12 mouse cellular contexts compared by ENCODE assay signal in the genomic region with DNA sequence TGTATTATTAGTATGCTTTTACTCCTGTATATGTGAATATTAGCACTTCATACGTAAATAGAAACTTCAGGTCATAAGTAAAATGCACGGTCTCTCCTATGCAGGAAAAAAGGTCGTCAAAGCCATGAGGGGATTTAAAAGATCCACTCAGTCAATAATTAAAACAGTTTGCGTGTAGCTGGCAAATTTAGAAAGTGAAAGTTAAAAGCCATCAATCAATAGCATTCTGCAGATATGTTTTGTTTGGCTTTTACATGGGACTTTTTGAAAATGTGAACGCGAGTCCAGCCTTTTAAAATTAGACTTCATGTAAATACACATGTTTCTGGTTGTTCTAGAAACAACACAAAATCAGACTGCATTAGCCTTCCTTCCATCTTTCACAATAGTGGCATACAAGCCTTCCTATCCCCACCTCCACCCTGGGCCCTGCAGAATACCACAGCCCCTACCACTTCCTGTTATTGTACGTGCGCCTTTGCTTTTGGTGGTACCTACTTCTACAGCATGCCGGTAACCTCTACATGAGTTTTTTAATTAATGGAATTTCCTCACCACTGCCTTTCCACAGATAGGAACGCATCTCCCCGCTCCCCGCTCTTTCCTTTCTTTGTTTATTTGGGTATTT. TPM values are rescaled to one million over a fixed set of nuclear protein-coding genes. Genes with fewer than 3 reads are reported as not detected.
A peak's percentile ranks its signal among the peaks of the same experiment; 100 is the strongest.
DNase-seq lines count a peak whose midpoint lies in the region; ATAC-seq and TF ChIP-seq lines count a peak whose summit lies in the region.
"Had no signal": no experiment of that assay in that cellular context is flagged by ENCODE, and none has a peak within 500 bp of the region (broad histone marks: within the 10 kb centered on the region; RNA-seq: fewer than 3 reads in every experiment).

No protein-coding gene starts in this region.

- H3K27ac ChIP-seq in liver, postnatal 0 days (ENCODE audit: low read depth) = peak overlapping the region; percentile 39
- H3K27ac ChIP-seq in intestine, embryonic 16.5 days (ENCODE audit: low read length) = no peak overlapping the region
- H3K27ac ChIP-seq: kidney, embryonic 15.5 days; limb, embryonic 13.5 days; neural tube, embryonic 12.5 days had no signal

- DNase-seq in kidney, adult 9 months = peak; percentile 30
- no peak for DNase-seq in kidney, postnatal 36 days
- no peak for DNase-seq in liver, postnatal 0 days
- peak; percentile 93 for DNase-seq in naive thymus-derived CD4-positive, alpha-beta T cell, adult 2 months (ENCODE audit: low read depth)
- DNase-seq in thymus, postnatal 4 days = peak; percentile 75
- DNase-seq in adipocyte (ENCODE audit: low spot score) = no peak
- DNase-seq in adrenal gland, postnatal 10 days = no peak
- DNase-seq: cerebellum, adult 2 months had no signal

- no peak for TF ChIP-seq CTCF in liver, postnatal 0 days (IDR thresholded peaks at IDR 0.05; ENCODE audit: low read depth)

- peak overlapping the region; percentile 58 for H3K4me2 ChIP-seq in liver, postnatal 0 days (ENCODE audit: low read depth, low read length)
- no peak overlapping the region for H3K4me2 ChIP-seq in intestine, embryonic 16.5 days (ENCODE audit: low read depth, low read length)
- H3K4me2 ChIP-seq: kidney, embryonic 15.5 days; limb, embryonic 13.5 days; neural tube, embryonic 12.5 days had no signal

- ATAC-seq in liver, postnatal 0 days = 0 out of 2 replicates have a peak, but pooled peaks have one; percentile 41
- no peak for ATAC-seq in intestine, embryonic 16.5 days

- no peaks in the 10 kb centered on the region for H3K36me3 ChIP-seq in liver, postnatal 0 days (replicated peaks; ENCODE audit: insufficient read depth, low read length)
- no peaks in the 10 kb centered on the region for H3K36me3 ChIP-seq in intestine, embryonic 16.5 days (ENCODE audit: control insufficient read depth, insufficient read depth, low read length)
- H3K36me3 ChIP-seq: kidney, embryonic 15.5 days; limb, embryonic 13.5 days; neural tube, embryonic 12.5 days had no signal

- H3K9ac ChIP-seq in liver, postnatal 0 days (replicated peaks) = no peak overlapping the region
- H3K9ac ChIP-seq in intestine, embryonic 16.5 days (ENCODE audit: low read depth, low read length) = no peak overlapping the region
- H3K9ac ChIP-seq: kidney, embryonic 15.5 days; limb, embryonic 13.5 days; neural tube, embryonic 12.5 days had no signal

- no peaks in the 10 kb centered on the region for H3K9me3 ChIP-seq in liver, postnatal 0 days (ENCODE audit: low read length)
- H3K9me3 ChIP-seq in intestine, embryonic 16.5 days (ENCODE audit: control insufficient read depth, low read length) = no peaks in the 10 kb centered on the region
- H3K9me3 ChIP-seq: kidney, embryonic 15.5 days; limb, embryonic 13.5 days; neural tube, embryonic 12.5 days had no signal

- H3K4me3 ChIP-seq in liver, postnatal 0 days (ENCODE audit: low read depth, low read length) = peak overlapping the region; percentile 8; the same call in 1 of the 2 replicates
- no peak overlapping the region for H3K4me3 ChIP-seq in intestine, embryonic 16.5 days (ENCODE audit: low read length)
- H3K4me3 ChIP-seq: kidney, embryonic 15.5 days; limb, embryonic 13.5 days; neural tube, embryonic 12.5 days had no signal

- no peaks in the 10 kb centered on the region for H3K27me3 ChIP-seq in liver, postnatal 0 days (ENCODE audit: insufficient read depth, low read length)
- H3K27me3 ChIP-seq in intestine, embryonic 16.5 days (replicated peaks; ENCODE audit: control insufficient read depth, insufficient read depth, low read length) = no peaks in the 10 kb centered on the region
- H3K27me3 ChIP-seq: kidney, embryonic 15.5 days; limb, embryonic 13.5 days; neural tube, embryonic 12.5 days had no signal

- no peak for TF ChIP-seq EP300 in liver, postnatal 0 days (IDR thresholded peaks at IDR 0.05; ENCODE audit: low read depth)

- H3K4me1 ChIP-seq in liver, postnatal 0 days (ENCODE audit: insufficient read depth) = peaks cover 6% of the 10 kb centered on the region
- H3K4me1 ChIP-seq in intestine, embryonic 16.5 days (ENCODE audit: control insufficient read depth, insufficient read depth, low read length) = no peaks in the 10 kb centered on the region
- H3K4me1 ChIP-seq: kidney, embryonic 15.5 days; limb, embryonic 13.5 days; neural tube, embryonic 12.5 days had no signal

- 32% methylated on average over 12 of the region's 12 CpGs for WGBS in liver, postnatal 0 days (ENCODE audit: insufficient replicate concordance)
- 71% methylated on average over 12 of the region's 12 CpGs for WGBS in intestine, embryonic 16.5 days

RNA-seq across cellular contexts. Expression of gene Dyrk2, which starts 12.4 kb away (rescaled TPM):
- 5.7 and 7.3 TPM in 2 replicates for polyA plus RNA-seq in liver, postnatal 0 days (2015; fragmentation: Nextera tagmentation; extraction: Ambion mirVana)
- total RNA-seq in adrenal gland, postnatal 10 days (2021) = 10 to 100 TPM; 46.1 to 48.6 TPM
- polyA plus RNA-seq in intestine, embryonic 16.5 days (2015; fragmentation: Nextera tagmentation; extraction: Ambion mirVana) = 7.2 and 8.0 TPM in 2 replicates

Comparison
In these comparisons a context has a peak if more than half of its experiments do, and no peak if none do; other contexts are left out.
1. DNase-seq: peak in kidney, adult 9 months (single experiment), naive thymus-derived CD4-positive, alpha-beta T cell, adult 2 months (single experiment) and thymus, postnatal 4 days (single experiment); none in kidney, postnatal 36 days (0 of 2), liver, postnatal 0 days (single experiment), adipocyte (single experiment) and adrenal gland, postnatal 10 days (single experiment).